ENCODE assay signal across 8 mouse cellular contexts in genomic region chr19:46037243-46037924, GRCm38 (mm10). TPM values are rescaled to one million over a fixed set of nuclear protein-coding genes. Genes with fewer than 3 reads are reported as not detected.
DNase-seq lines count a peak whose midpoint lies in the region; ATAC-seq and TF ChIP-seq lines count a peak whose summit lies in the region.

No protein-coding gene starts in this region.

- H3K27ac ChIP-seq in left cerebral cortex, adult 2 months = no peak overlapping the region
- H3K27ac ChIP-seq in intestine, embryonic 14.5 days (ENCODE audit: low read depth) = peak overlapping the region; percentile 34; the same call in 1 of the 2 replicates
- H3K27ac ChIP-seq in midbrain, postnatal 0 days (ENCODE audit: low read depth, low read length) = no peak overlapping the region; the same call in 1 of the 2 replicates

- no peak for ATAC-seq in intestine, embryonic 14.5 days (replicated peaks; ENCODE audit: low FRiP score, low TSS enrichment, low read depth)
- no peak for ATAC-seq in midbrain, postnatal 0 days (ENCODE audit: low FRiP score)

- H3K9ac ChIP-seq in intestine, embryonic 14.5 days (ENCODE audit: low read length) = peak overlapping the region; percentile 89
- H3K9ac ChIP-seq in midbrain, postnatal 0 days (replicated peaks; ENCODE audit: low read length, poor library complexity, severe bottlenecking) = peak overlapping the region; percentile 74

- peaks cover 44% of the 10 kb centered on the region for H3K36me3 ChIP-seq in intestine, embryonic 14.5 days (ENCODE audit: control insufficient read depth, insufficient read depth, low read length)
- H3K36me3 ChIP-seq in midbrain, postnatal 0 days (ENCODE audit: insufficient read depth, low read length) = peaks cover 33% of the 10 kb centered on the region

- peak overlapping the region; percentile 47 for H3K4me3 ChIP-seq in left cerebral cortex, adult 2 months
- peak overlapping the region; percentile 97 for H3K4me3 ChIP-seq in intestine, embryonic 14.5 days (ENCODE audit: low read depth, low read length)
- H3K4me3 ChIP-seq in midbrain, postnatal 0 days (ENCODE audit: low read depth, low read length) = peak overlapping the region; percentile 61

- H3K9me3 ChIP-seq in intestine, embryonic 14.5 days (ENCODE audit: control insufficient read depth, low read length) = no peaks in the 10 kb centered on the region
- H3K9me3 ChIP-seq in midbrain, postnatal 0 days (ENCODE audit: low read length) = no peaks in the 10 kb centered on the region

- peaks cover 48% of the 10 kb centered on the region for H3K4me1 ChIP-seq in intestine, embryonic 14.5 days (replicated peaks; ENCODE audit: control insufficient read depth, insufficient read depth, low read length)
- H3K4me1 ChIP-seq in midbrain, postnatal 0 days (ENCODE audit: insufficient read depth, low read length) = peaks cover 42% of the 10 kb centered on the region

- no peak for DNase-seq in left cerebral cortex, adult 2 months (ENCODE audit: extremely low spot score in 1 of 2, low spot score in 2 of 2)
- no peak for DNase-seq in left cerebral cortex, adult 11 months (ENCODE audit: low spot score)
- DNase-seq in c-Kit-positive CD71-positive TER-119-negative erythroid progenitor cells, embryonic 14.5 days (ENCODE audit: low read depth) = peak; percentile 64
- DNase-seq in intestine, embryonic 14.5 days (ENCODE audit: low spot score) = no peak
- peak; percentile 35 for DNase-seq in midbrain, postnatal 0 days (ENCODE audit: low spot score)
- no peak for DNase-seq in MN1 (ENCODE audit: low spot score)
- no peak for DNase-seq in layer of hippocampus, adult 8-10 months (ENCODE audit: low spot score in 2 of 2)
- no peak for DNase-seq in gastrocnemius, adult 18-20 months (ENCODE audit: low spot score)

- no peaks in the 10 kb centered on the region for H3K27me3 ChIP-seq in intestine, embryonic 14.5 days (replicated peaks; ENCODE audit: control insufficient read depth, insufficient read depth, low read length)
- H3K27me3 ChIP-seq in midbrain, postnatal 0 days (ENCODE audit: insufficient read depth, low read length) = no peaks in the 10 kb centered on the region

- no peak for TF ChIP-seq CTCF in left cerebral cortex, adult 2 months (IDR thresholded peaks at IDR 0.05)
- TF ChIP-seq CTCF in midbrain, postnatal 0 days (IDR thresholded peaks at IDR 0.05) = no peak

- peak overlapping the region; percentile 100 for H3K4me2 ChIP-seq in intestine, embryonic 14.5 days (ENCODE audit: low read length)
- H3K4me2 ChIP-seq in midbrain, postnatal 0 days (ENCODE audit: low read depth, low read length, poor library complexity, severe bottlenecking) = peak overlapping the region; percentile 94

- WGBS in intestine, embryonic 14.5 days = 14% methylated on average over 6 of the region's 6 CpGs
- WGBS in midbrain, postnatal 0 days = 5% methylated on average over 6 of the region's 6 CpGs

- intact Hi-C loops in left cerebral cortex, adult 2 months (cut with DNase I) = no loop called here

RNA-seq across cellular contexts. Expression of gene Pprc1, which starts 7.3 kb away (rescaled TPM):
- total RNA-seq in left cerebral cortex, adult 2 months (2021) = 10 to 100 TPM; 29.0 to 31.8 TPM
- polyA plus RNA-seq in intestine, embryonic 14.5 days (2014; fragmentation: Nextera tagmentation; extraction: Ambion mirVana) = 48.8 and 51.0 TPM in 2 replicates
- total RNA-seq in midbrain, postnatal 0 days (2014; rRNA removed) = 9.9 and 10.4 TPM in 2 replicates
- 8.8 and 9.8 TPM in 2 replicates for polyA plus RNA-seq in midbrain, postnatal 0 days (2015; fragmentation: Nextera tagmentation; extraction: Ambion mirVana)
- total RNA-seq in layer of hippocampus, adult 8-10 months (2022) = 10 to 100 TPM; 26.4 to 34.8 (median 32.4) TPM
- 10 to 100 TPM; 14.9 to 15.1 TPM for total RNA-seq in gastrocnemius, adult 18-20 months (2021)

RNA-seq across cellular contexts. Expression of gene Ldb1, which starts 7.6 kb away (rescaled TPM):
- total RNA-seq in left cerebral cortex, adult 2 months (2021) = 100 to 1,000 TPM; 111 to 117 TPM
- polyA plus RNA-seq in intestine, embryonic 14.5 days (2014; fragmentation: Nextera tagmentation; extraction: Ambion mirVana) = 65.6 and 74.6 TPM in 2 replicates
- total RNA-seq in midbrain, postnatal 0 days (2014; rRNA removed) = 121 and 139 TPM in 2 replicates
- 83.7 and 84.5 TPM in 2 replicates for polyA plus RNA-seq in midbrain, postnatal 0 days (2015; fragmentation: Nextera tagmentation; extraction: Ambion mirVana)
- 100 to 1,000 TPM; 109 to 123 (median 120) TPM for total RNA-seq in layer of hippocampus, adult 8-10 months (2022)
- 10 to 100 TPM; 15.5 to 15.8 TPM for total RNA-seq in gastrocnemius, adult 18-20 months (2021)

RNA-seq across cellular contexts. Expression of gene Hps6, which starts 34.1 kb away (rescaled TPM):
- total RNA-seq in left cerebral cortex, adult 2 months (2021) = 1 to 10 TPM; 6.0 to 7.4 TPM
- 4.7 and 5.2 TPM in 2 replicates for polyA plus RNA-seq in intestine, embryonic 14.5 days (2014; fragmentation: Nextera tagmentation; extraction: Ambion mirVana)
- 8.9 and 9.4 TPM in 2 replicates for total RNA-seq in midbrain, postnatal 0 days (2014; rRNA removed)
- 3.9 and 4.6 TPM in 2 replicates for polyA plus RNA-seq in midbrain, postnatal 0 days (2015; fragmentation: Nextera tagmentation; extraction: Ambion mirVana)
- total RNA-seq in layer of hippocampus, adult 8-10 months (2022) = 1 to 10 TPM; 6.1 to 8.8 (median 8.2) TPM
- 1 to 10 TPM; 3.6 to 3.9 TPM for total RNA-seq in gastrocnemius, adult 18-20 months (2021)

RNA-seq across cellular contexts. Expression of gene Nolc1, which starts 38.3 kb away (rescaled TPM):
- total RNA-seq in left cerebral cortex, adult 2 months (2021) = 10 to 100 TPM; 45.0 to 51.0 TPM
- 109 and 110 TPM in 2 replicates for polyA plus RNA-seq in intestine, embryonic 14.5 days (2014; fragmentation: Nextera tagmentation; extraction: Ambion mirVana)
- total RNA-seq in midbrain, postnatal 0 days (2014; rRNA removed) = 26.0 and 35.5 TPM in 2 replicates
- polyA plus RNA-seq in midbrain, postnatal 0 days (2015; fragmentation: Nextera tagmentation; extraction: Ambion mirVana) = 55.7 and 63.5 TPM in 2 replicates
- total RNA-seq in layer of hippocampus, adult 8-10 months (2022) = 10 to 100 TPM; 44.8 to 51.0 (median 47.7) TPM
- 10 to 100 TPM; 22.4 to 24.7 TPM for total RNA-seq in gastrocnemius, adult 18-20 months (2021)

RNA-seq across cellular contexts. Expression of gene Armh3, which starts 39.1 kb away (rescaled TPM):
- total RNA-seq in left cerebral cortex, adult 2 months (2021) = 10 to 100 TPM; 19.4 to 20.9 TPM
- polyA plus RNA-seq in intestine, embryonic 14.5 days (2014; fragmentation: Nextera tagmentation; extraction: Ambion mirVana) = 15.0 and 16.6 TPM in 2 replicates
- total RNA-seq in midbrain, postnatal 0 days (2014; rRNA removed) = 17.4 and 18.9 TPM in 2 replicates
- 18.1 and 20.1 TPM in 2 replicates for polyA plus RNA-seq in midbrain, postnatal 0 days (2015; fragmentation: Nextera tagmentation; extraction: Ambion mirVana)
- 10 to 100 TPM; 18.4 to 24.1 (median 22.3) TPM for total RNA-seq in layer of hippocampus, adult 8-10 months (2022)
- 10 to 100 TPM; 11.9 to 12.6 TPM for total RNA-seq in gastrocnemius, adult 18-20 months (2021)

Comparison
In these comparisons a context has a peak if more than half of its experiments do, and no peak if none do; other contexts are left out.
1. DNase-seq: peak in c-Kit-positive CD71-positive TER-119-negative erythroid progenitor cells, embryonic 14.5 days (single experiment) and midbrain, postnatal 0 days (single experiment); none in left cerebral cortex, adult 2 months (0 of 2), left cerebral cortex, adult 11 months (single experiment), intestine, embryonic 14.5 days (single experiment), MN1 (single experiment), layer of hippocampus, adult 8-10 months (0 of 2) and gastrocnemius, adult 18-20 months (single experiment).
2. H3K4me3 ChIP-seq: peak in every context shown above with its lines; median percentile 97 in intestine, embryonic 14.5 days; 61 in midbrain, postnatal 0 days; 47 in left cerebral cortex, adult 2 months.